Mouse (Mus musculus) granulocyte monocyte progenitor cell, adult 5-6 weeks (primary cell): ENCODE measurements at regions not wholly inside any gene's neighbourhood (a gene's known extent, or its start where the extent isn't known, plus 50 kb on each side); places are given as distances from the start of the nearest gene placed in this dataset.
"Not testable (repeated sequence)": the region's sequence is repeated elsewhere in the genome, so short reads cannot be mapped to it uniquely, and the experiment has no call there.

Experiments used
- ATAC-seq: replicated peaks from 2 replicates; pipeline ENCODE4 v1.8.0; 2016; ENCODE audit warnings: mild to moderate bottlenecking, moderate TSS enrichment, inconsistent platforms; ENCODE audit not compliant: poor library complexity, severe bottlenecking

DNA sequence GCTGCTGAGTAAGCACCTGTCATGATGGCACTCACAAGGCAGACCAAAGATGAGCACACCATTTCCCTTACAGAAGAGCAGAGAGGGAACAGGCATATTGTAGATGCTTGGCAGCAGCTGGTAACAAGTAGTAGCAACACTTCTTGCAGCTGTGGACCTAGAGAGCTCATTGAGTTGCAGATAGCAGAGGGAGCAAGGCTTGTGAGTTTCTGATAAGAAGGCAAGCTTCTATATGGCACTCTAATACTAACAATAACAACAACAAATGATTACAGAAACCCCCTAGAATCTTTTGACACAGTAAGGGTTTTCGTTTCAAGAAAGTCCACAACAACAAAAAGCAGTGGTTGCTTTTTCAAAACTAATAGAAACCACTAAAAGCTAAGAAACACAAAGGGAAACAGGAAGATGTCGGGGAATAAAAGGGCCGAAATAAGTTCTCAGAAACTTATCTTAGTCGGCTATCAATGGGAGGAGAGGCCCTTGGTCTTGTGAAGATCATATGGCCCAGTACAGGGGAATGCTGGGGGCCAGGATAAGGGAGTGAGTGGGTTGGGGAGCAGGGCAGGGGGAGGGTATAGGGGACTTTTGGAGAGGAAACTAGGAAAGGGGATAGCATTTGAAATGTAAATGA is 248.5 kb upstream of the Tusc1 start:
- ATAC-seq: no peak

DNA sequence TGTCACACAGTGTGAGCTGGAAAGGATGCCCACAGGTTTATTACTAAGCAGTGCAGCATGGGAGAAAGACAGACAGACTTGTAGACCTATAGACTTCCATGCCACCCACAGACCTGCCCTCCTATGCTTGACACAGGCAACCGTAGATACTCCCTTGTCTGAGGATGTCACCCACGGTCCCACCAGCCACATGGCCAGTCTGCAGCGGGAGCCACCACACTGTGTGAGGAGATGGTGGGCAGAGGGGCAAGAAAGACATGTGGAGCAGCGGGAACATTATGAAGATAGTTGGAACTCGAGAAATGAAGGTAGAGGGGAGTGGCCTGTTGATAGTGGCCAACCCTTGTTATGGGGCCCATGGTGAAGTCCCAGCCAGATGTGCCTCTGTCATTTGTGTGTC is 244.0 kb upstream of the Tusc1 start:
- no peak for ATAC-seq

DNA sequence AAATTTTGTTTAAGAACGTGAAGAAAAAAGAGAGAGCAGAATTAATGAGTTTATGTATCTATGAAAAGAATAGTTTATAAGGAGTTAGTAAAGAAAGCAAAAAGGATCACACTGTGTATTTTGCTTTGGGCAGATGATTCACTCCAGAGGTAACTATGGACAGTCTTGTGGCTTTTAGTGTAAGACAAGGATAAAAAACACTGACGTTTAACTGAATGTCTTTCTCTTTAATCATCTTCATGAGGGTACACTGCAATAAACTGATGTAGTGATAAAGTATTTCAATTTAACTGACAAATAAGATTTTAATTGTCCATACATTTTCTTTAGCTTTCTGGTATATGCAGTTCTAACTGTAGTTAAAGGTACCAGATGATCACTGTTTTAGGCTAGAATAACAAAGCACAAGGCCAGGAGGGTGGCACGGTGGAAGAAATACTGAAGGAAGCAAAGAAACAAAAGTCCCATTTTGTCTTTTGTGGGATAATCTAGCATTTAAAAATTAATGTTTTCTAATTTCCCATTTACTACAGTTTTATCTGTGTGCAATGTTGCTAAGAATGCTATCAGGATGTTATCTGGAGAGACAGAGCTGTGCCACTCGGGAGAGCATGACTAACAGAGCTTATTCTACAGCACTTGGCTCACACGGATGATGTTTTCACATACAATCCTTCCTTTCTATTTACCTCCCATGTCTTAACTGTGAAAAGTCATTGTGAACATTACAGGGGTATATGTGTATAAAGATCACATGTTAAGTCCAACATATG is 232.4 kb upstream of the Tusc1 start:
- no peak for ATAC-seq

GRCm38 (mm10) chr4:93555787-93556760 is 220.8 kb upstream of the Tusc1 start:
- no peak for ATAC-seq

DNA sequence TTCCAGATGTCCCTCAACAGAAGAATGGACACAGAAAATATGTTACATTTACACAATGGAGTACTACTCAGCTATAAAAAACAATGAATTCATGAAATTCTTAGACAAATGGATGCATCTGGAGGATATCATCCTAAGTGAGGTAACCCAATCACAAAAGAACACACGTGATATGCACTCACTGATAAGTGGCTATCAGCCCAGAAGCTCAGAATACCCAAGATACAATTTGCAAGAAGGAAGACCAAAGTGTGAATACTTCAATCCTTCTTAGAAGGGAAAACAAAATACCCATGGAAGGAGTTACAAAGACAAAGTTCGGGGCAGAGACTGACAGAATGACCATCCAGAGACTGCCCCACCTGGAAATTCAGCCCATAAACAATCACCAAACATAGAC is 219.9 kb upstream of the Tusc1 start:
- not testable (repeated sequence) for ATAC-seq

GRCm38 (mm10) chr4:93552489-93553160 is 217.3 kb upstream of the Tusc1 start:
- ATAC-seq: no peak; the same call in 1 of the 2 replicates

DNA sequence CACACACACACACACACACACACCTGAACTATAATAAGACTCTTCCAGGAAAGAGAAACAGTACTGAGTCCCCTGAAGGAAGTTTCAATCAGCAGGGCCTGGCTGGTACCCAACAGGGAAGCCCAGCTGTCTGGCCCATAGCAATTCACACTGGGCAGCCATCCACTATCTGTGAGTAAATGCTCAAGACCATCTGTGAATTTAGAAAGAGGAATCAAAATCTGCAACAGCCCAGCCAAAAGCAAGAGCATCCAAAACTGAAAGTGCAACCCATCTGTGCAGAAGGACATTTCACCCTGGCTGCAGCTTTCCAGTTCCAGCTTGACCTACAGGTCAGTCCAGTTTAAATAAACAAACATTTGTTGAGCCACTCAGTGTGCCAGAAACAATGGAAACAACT is 215.8 kb upstream of the Tusc1 start:
- ATAC-seq: no peak

GRCm38 (mm10) chr4:93540588-93540987 is 205.3 kb upstream of the Tusc1 start:
- no peak for ATAC-seq

DNA sequence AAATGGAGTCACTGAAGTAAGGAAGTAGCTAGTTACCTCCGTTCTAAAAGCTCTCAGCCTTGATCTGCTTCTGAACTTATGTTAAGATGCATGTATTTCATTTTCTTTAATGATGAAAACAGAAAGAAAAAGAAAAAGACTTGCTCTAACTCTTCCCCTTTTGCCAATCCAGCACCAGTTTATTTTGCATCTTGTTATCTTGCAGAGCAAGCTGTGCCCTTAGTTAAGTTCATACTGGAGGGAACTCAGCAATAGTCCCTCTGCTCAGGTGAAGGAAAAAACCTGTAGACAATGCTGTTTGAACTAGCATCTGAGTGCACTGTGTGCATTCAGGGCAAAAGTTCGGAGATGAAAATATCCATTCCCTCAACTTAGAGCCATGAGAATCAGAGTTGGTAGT is 192.1 kb upstream of the Tusc1 start:
- no peak for ATAC-seq

- peak; percentile 99 for ATAC-seq
Observed at GRCm38 (mm10) chr4:93520454-93521100, 185.3 kb upstream of the Tusc1 start.

GRCm38 (mm10) chr4:93518925-93519324 is 183.6 kb upstream of the Tusc1 start:
- ATAC-seq: no peak

GRCm38 (mm10) chr4:93510771-93511170 is 175.5 kb upstream of the Tusc1 start:
- peak; percentile 100 for ATAC-seq

GRCm38 (mm10) chr4:93496871-93497270 is 161.6 kb upstream of the Tusc1 start:
- ATAC-seq: peak; percentile 44; the same call in 1 of the 2 replicates

GRCm38 (mm10) chr4:93494319-93494718 is 159.0 kb upstream of the Tusc1 start:
- ATAC-seq: peak; percentile 73

- peak; percentile 75 for ATAC-seq
Observed at GRCm38 (mm10) chr4:93493905-93494304, 158.6 kb upstream of the Tusc1 start.

DNA sequence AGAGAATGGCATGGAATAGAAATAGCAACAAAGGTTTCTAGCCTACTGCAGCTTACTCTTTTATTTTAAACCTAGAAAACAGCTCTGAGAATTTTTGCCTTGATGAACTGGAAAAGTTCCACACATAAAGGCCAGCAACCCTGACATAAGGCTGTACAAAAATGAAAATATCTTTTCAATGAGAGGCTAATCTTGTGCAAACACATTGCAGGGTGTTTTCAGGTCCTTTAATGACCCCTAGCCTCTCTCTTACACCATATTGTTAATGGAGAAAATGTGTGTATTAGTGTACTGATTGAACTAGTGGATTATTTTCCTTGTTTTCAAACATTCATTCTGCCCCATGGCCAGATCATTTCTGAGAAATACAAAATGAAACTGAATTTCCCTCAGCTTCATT is 158.0 kb upstream of the Tusc1 start:
- no peak for ATAC-seq

GRCm38 (mm10) chr4:93488570-93488969 is 153.3 kb upstream of the Tusc1 start:
- ATAC-seq: no peak

DNA sequence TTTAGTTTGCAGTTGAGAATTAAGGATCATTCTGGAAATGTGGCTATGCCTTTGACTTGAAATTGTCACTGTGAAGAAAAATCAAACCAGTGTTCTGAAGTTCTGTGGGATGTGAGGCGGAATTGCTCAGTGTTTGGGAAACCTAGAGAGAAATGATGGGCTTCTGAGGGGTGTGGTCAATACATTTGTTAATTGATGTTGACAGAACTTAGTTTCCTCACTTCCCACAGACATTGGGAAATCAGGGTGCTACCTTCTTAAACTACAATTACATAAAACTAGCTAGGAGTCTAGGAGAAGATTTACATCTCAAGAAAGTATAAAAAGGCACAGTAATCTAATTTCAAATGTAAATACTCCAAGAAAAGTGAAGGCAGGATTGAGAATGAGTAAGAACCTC is 151.1 kb upstream of the Tusc1 start:
- ATAC-seq: peak; percentile 98

DNA sequence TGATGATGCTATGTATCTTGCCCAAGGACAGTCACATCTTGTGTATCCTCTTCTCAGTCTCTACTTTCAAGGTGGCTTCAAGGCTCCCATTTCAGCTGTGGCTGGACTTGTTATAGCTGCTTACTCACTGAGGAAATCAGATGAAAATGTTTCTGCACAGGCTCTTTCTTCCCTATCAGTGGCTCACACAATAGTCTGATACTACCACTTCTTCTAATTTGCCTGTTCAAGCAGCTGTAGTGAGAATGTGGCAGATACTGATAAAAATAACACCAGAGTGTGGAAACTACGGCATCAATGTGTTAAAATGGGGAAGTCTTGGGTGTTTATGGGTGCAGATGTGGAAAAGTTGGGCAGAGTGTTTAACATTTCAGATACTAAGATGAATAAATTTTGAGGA is 145.9 kb upstream of the Tusc1 start:
- ATAC-seq: peak; percentile 99
